Mouse (Mus musculus) ES-E14 (cell line): ENCODE measurements around the gene 2300009A05Rik.

Experiments used
- HCFC1 ChIP-seq: IDR thresholded peaks from 2 replicates; pipeline ENCODE4 v1.6.1; 2012; ENCODE audit warnings: low read length, inconsistent platforms, borderline replicate concordance; ENCODE audit not compliant: insufficient read depth
- MAFK ChIP-seq: IDR thresholded peaks from 2 replicates; pipeline ENCODE4 v1.6.1; 2014; ENCODE audit warnings: mild to moderate bottlenecking, low read depth, low read length, inconsistent platforms; ENCODE audit not compliant: insufficient read depth
- ZC3H11A ChIP-seq: IDR thresholded peaks from 2 replicates; pipeline ENCODE4 v1.6.1; 2012; ENCODE audit warnings: low read depth, mild to moderate bottlenecking, inconsistent platforms, low read length, borderline replicate concordance
- ZNF384 ChIP-seq: IDR thresholded peaks from 2 replicates; pipeline ENCODE4 v1.6.1; 2012; ENCODE audit warnings: low read depth, low read length, inconsistent platforms

DNA sequence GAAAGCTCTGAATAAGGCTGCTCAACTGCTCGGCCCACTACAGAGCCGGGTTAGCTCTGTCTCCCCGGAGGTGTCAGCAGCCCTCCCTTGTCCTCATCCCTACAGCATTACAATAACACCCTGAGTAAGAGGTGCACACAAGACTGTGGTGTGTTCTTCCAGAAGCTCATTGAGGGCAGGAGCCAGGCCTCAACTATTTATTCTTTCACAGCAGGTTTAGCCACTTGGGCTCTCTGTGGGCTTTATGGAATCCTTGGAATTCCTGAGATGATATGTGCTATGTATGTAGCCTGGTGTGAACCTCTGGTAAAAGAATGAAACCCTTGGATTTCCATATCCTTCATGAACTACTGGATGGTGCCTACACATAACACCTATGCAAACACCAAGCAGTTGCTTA is 49.8 kb downstream of the 2300009A05Rik start:
- no peak for TF ChIP-seq HCFC1
- TF ChIP-seq ZC3H11A = no peak
- no peak for TF ChIP-seq ZNF384
- no peak for TF ChIP-seq MAFK
